Mouse (Mus musculus) neural tube, embryonic 15.5 days (tissue): Measurements from ENCODE around the gene Ift46. TPM values are rescaled to one million over a fixed set of nuclear protein-coding genes. Genes with fewer than 3 reads are reported as not detected.

Source experiments
- ATAC-seq: fragments of 200-750 bp; cut with Nextera tagmentation; 2 replicates; pipeline ENCODE4 v1.8.0; 2017; ENCODE audit warnings: mild to moderate bottlenecking, moderate TSS enrichment, moderate library complexity; ENCODE audit not compliant: low FRiP score
- H3K27ac ChIP-seq: fragments of 300-500 bp; sonication (generic); replicated peaks from 2 replicates; pipeline ENCODE4 v1.5.1; 2015; ENCODE audit warnings: mild to moderate bottlenecking, inconsistent platforms
- H3K27me3 ChIP-seq: fragments of 300-500 bp; sonication (generic); replicated peaks from 2 replicates; pipeline ENCODE4 v1.6.1; 2015; ENCODE audit warnings: inconsistent platforms
- H3K36me3 ChIP-seq: fragments of 300-500 bp; sonication (generic); 2 replicates; pipeline ENCODE4 v1.6.1; 2015; ENCODE audit warnings: inconsistent platforms
- H3K4me1 ChIP-seq: fragments of 300-500 bp; sonication (generic); 2 replicates; pipeline ENCODE4 v1.6.1; 2015; ENCODE audit warnings: inconsistent platforms
- H3K4me2 ChIP-seq: fragments of 300-500 bp; sonication (generic); 2 replicates; pipeline ENCODE4 v1.6.1; 2015; ENCODE audit warnings: inconsistent platforms, mild to moderate bottlenecking, moderate library complexity
- H3K4me3 ChIP-seq: fragments of 300-500 bp; sonication (generic); replicated peaks from 2 replicates; pipeline ENCODE4 v1.5.1; 2015; ENCODE audit warnings: mild to moderate bottlenecking, inconsistent platforms
- H3K9ac ChIP-seq: fragments of 300-500 bp; sonication (generic); replicated peaks from 2 replicates; pipeline ENCODE4 v1.6.1; 2015; ENCODE audit warnings: mild to moderate bottlenecking, inconsistent platforms
- H3K9me3 ChIP-seq: fragments of 300-500 bp; sonication (generic); replicated peaks from 2 replicates; pipeline ENCODE4 v1.6.1; 2016; ENCODE audit warnings: inconsistent platforms
- WGBS: fragments of 180-500 bp; shearing (Covaris S2); methylation state at CpG from one replicate; pipeline ENCODE4 v1.1.7; 2015; ENCODE audit warnings: mixed read lengths; 5-methylcytosine and 5-hydroxymethylcytosine counted together
- polyA plus RNA-seq: library from polyadenylated mRNA; unstranded; fragments of >200 nt; fragmentation: Nextera tagmentation; extraction: Ambion mirVana; gene quantifications from 2 replicates; pipeline ENCODE4 v1.2.1, GENCODE M21; 2015

Gene Ift46
- polyA plus RNA-seq, 1 experiment from 2014 or later: 133 TPM

GRCm38 (mm10) chr9:44799102-44799957, 31.6 kb downstream of the Ift46 start, which contains the start of gene Tmem25:
TSS of gene Tmem25 (minus strand) at chr9:44799307.
- H3K9ac ChIP-seq: peak within 1 kb of the TSS; percentile 56
- H3K36me3 ChIP-seq: no peaks in the 10 kb centered on the region
- H3K4me1 ChIP-seq: peaks cover 21% of the 10 kb centered on the region
- peak within 1 kb of the TSS; percentile 74 for H3K27ac ChIP-seq
- H3K27me3 ChIP-seq: no peaks in the 10 kb centered on the region
- peak within 1 kb of the TSS; percentile 97 for H3K4me2 ChIP-seq
- ATAC-seq: peak; percentile 98
- H3K4me3 ChIP-seq: peak within 1 kb of the TSS; percentile 50
- under 1% methylated on average over 75 of the region's 75 CpGs for WGBS
- no peaks in the 10 kb centered on the region for H3K9me3 ChIP-seq

- H3K9ac ChIP-seq: peak overlapping the region; percentile 56
- WGBS: 45% methylated on average over 9 of the region's 9 CpGs
- H3K4me2 ChIP-seq: peak overlapping the region; percentile 97
- H3K4me1 ChIP-seq: peaks cover 21% of the 10 kb centered on the region
- ATAC-seq: no peak
- no peaks in the 10 kb centered on the region for H3K9me3 ChIP-seq
- peaks cover 4% of the 10 kb centered on the region; the same call in 1 of the 2 replicates for H3K36me3 ChIP-seq
- H3K4me3 ChIP-seq: peak overlapping the region; percentile 50
- peak overlapping the region; percentile 74 for H3K27ac ChIP-seq
- H3K27me3 ChIP-seq: no peaks in the 10 kb centered on the region
Observed at GRCm38 (mm10) chr9:44799958-44800324, 32.2 kb downstream of the Ift46 start.

GRCm38 (mm10) chr9:44801669-44802068, 34.0 kb downstream of the Ift46 start:
- no peak overlapping the region for H3K27ac ChIP-seq
- H3K4me3 ChIP-seq: no peak overlapping the region
- WGBS: 85% methylated on average over 6 of the region's 6 CpGs
- H3K9ac ChIP-seq: no peak overlapping the region
- no peaks in the 10 kb centered on the region for H3K9me3 ChIP-seq
- H3K4me1 ChIP-seq: peaks cover 21% of the 10 kb centered on the region
- peaks cover 20% of the 10 kb centered on the region for H3K36me3 ChIP-seq
- ATAC-seq: no peak
- H3K27me3 ChIP-seq: no peaks in the 10 kb centered on the region
- no peak overlapping the region for H3K4me2 ChIP-seq

GRCm38 (mm10) chr9:44802808-44803450, 35.2 kb downstream of the Ift46 start, which contains the start of gene Ttc36:
TSS of gene Ttc36 (minus strand) at chr9:44803072.
- Histone ChIP-seq H3K9ac (no peak within 1 kb of the TSS), H3K27ac (no peak within 1 kb of the TSS), H3K4me1 (peaks cover 20% of the 10 kb centered on the region), H3K4me3 (no peak within 1 kb of the TSS), H3K36me3 (peaks cover 33% of the 10 kb centered on the region), H3K9me3 (no peaks in the 10 kb centered on the region), H3K27me3 (no peaks in the 10 kb centered on the region), H3K4me2 (no peak within 1 kb of the TSS)
- no peak for ATAC-seq
- 84% methylated on average over 4 of the region's 4 CpGs for WGBS

- Histone ChIP-seq H3K9me3 (no peaks in the 10 kb centered on the region), H3K27me3 (no peaks in the 10 kb centered on the region), H3K9ac (no peak overlapping the region), H3K27ac (no peak overlapping the region), H3K4me2 (no peak overlapping the region), H3K36me3 (peaks cover 50% of the 10 kb centered on the region), H3K4me1 (peaks cover 6% of the 10 kb centered on the region), H3K4me3 (no peak overlapping the region)
- no peak for ATAC-seq
- WGBS: 94% methylated on average over 10 of the region's 10 CpGs
Observed at GRCm38 (mm10) chr9:44804678-44805077, 37.0 kb downstream of the Ift46 start.

- no peak overlapping the region for H3K27ac ChIP-seq
- no peak for ATAC-seq
- no peaks in the 10 kb centered on the region for H3K9me3 ChIP-seq
- no peaks in the 10 kb centered on the region for H3K27me3 ChIP-seq
- H3K9ac ChIP-seq: no peak overlapping the region
- 94% methylated on average over 5 of the region's 5 CpGs for WGBS
- H3K4me1 ChIP-seq: no peaks in the 10 kb centered on the region
- peaks cover 59% of the 10 kb centered on the region for H3K36me3 ChIP-seq
- H3K4me3 ChIP-seq: no peak overlapping the region
- H3K4me2 ChIP-seq: no peak overlapping the region
Observed at GRCm38 (mm10) chr9:44805536-44805935, 37.8 kb downstream of the Ift46 start.

GRCm38 (mm10) chr9:44807141-44807540, 39.4 kb downstream of the Ift46 start:
- Histone ChIP-seq H3K4me2 (no peak overlapping the region), H3K9ac (no peak overlapping the region), H3K4me1 (no peaks in the 10 kb centered on the region), H3K27me3 (no peaks in the 10 kb centered on the region), H3K27ac (no peak overlapping the region), H3K36me3 (peaks cover 73% of the 10 kb centered on the region), H3K9me3 (no peaks in the 10 kb centered on the region), H3K4me3 (no peak overlapping the region)
- no peak for ATAC-seq
- WGBS: 77% methylated on average over 5 of the region's 5 CpGs

GRCm38 (mm10) chr9:44807778-44808177, 40.1 kb downstream of the Ift46 start:
- Histone ChIP-seq H3K4me2 (no peak overlapping the region), H3K4me1 (no peaks in the 10 kb centered on the region), H3K9me3 (no peaks in the 10 kb centered on the region), H3K36me3 (peaks cover 78% of the 10 kb centered on the region), H3K4me3 (no peak overlapping the region), H3K9ac (no peak overlapping the region), H3K27me3 (no peaks in the 10 kb centered on the region), H3K27ac (no peak overlapping the region)
- 95% methylated on average over 10 of the region's 10 CpGs for WGBS
- no peak for ATAC-seq

- no peaks in the 10 kb centered on the region for H3K9me3 ChIP-seq
- H3K4me1 ChIP-seq: no peaks in the 10 kb centered on the region
- H3K36me3 ChIP-seq: peaks cover 96% of the 10 kb centered on the region
- 94% methylated on average over 10 of the region's 10 CpGs for WGBS
- no peaks in the 10 kb centered on the region for H3K27me3 ChIP-seq
- no peak overlapping the region for H3K4me3 ChIP-seq
- ATAC-seq: no peak
- no peak overlapping the region for H3K9ac ChIP-seq
- H3K27ac ChIP-seq: no peak overlapping the region
- H3K4me2 ChIP-seq: no peak overlapping the region
Observed at GRCm38 (mm10) chr9:44810316-44810715, 42.6 kb downstream of the Ift46 start.

GRCm38 (mm10) chr9:44814179-44814578, 46.5 kb downstream of the Ift46 start:
- Histone ChIP-seq H3K4me1 (no peaks in the 10 kb centered on the region), H3K27ac (no peak overlapping the region), H3K9me3 (no peaks in the 10 kb centered on the region), H3K4me2 (no peak overlapping the region), H3K27me3 (no peaks in the 10 kb centered on the region), H3K4me3 (no peak overlapping the region), H3K36me3 (peaks cover 97% of the 10 kb centered on the region), H3K9ac (no peak overlapping the region)
- ATAC-seq: no peak
- WGBS: 93% methylated on average over 8 of the region's 8 CpGs

GRCm38 (mm10) chr9:44817522-44817921, 49.8 kb downstream of the Ift46 start:
- peaks cover 100% of the 10 kb centered on the region for H3K36me3 ChIP-seq
- H3K27me3 ChIP-seq: no peaks in the 10 kb centered on the region
- H3K9me3 ChIP-seq: no peaks in the 10 kb centered on the region
- no peak overlapping the region for H3K27ac ChIP-seq
- H3K4me3 ChIP-seq: no peak overlapping the region
- 94% methylated on average over 5 of the region's 5 CpGs for WGBS
- no peak overlapping the region for H3K4me2 ChIP-seq
- no peaks in the 10 kb centered on the region for H3K4me1 ChIP-seq
- H3K9ac ChIP-seq: no peak overlapping the region
- ATAC-seq: no peak
